Mouse (Mus musculus) monocyte, adult 5-6 weeks (primary cell): ENCODE measurements around the gene Gm1604a. TPM values are rescaled to one million over a fixed set of nuclear protein-coding genes. Genes with fewer than 3 reads are reported as not detected.
"Not testable (repeated sequence)": the region's sequence is repeated elsewhere in the genome, so short reads cannot be mapped to it uniquely, and the experiment has no call there.

ENCODE experiments used
- ATAC-seq: fragments of 153-309, 156-312 bp; replicated peaks from 2 replicates; pipeline ENCODE4 v1.8.0; 2017; ENCODE audit warnings: mild to moderate bottlenecking; ENCODE audit not compliant: low TSS enrichment, insufficient number of reproducible peaks, severe bottlenecking, poor library complexity, low FRiP score
- total RNA-seq: library from RNA; stranded (forward); fragments of 200-1000, 200-491, 200-594 nt; gene quantifications from 3 replicates; pipeline ENCODE4 v1.2.3, GENCODE M21; 2017

The Gm1604a gene
- total RNA-seq, 1 experiment from 2014 or later = not detected

DNA sequence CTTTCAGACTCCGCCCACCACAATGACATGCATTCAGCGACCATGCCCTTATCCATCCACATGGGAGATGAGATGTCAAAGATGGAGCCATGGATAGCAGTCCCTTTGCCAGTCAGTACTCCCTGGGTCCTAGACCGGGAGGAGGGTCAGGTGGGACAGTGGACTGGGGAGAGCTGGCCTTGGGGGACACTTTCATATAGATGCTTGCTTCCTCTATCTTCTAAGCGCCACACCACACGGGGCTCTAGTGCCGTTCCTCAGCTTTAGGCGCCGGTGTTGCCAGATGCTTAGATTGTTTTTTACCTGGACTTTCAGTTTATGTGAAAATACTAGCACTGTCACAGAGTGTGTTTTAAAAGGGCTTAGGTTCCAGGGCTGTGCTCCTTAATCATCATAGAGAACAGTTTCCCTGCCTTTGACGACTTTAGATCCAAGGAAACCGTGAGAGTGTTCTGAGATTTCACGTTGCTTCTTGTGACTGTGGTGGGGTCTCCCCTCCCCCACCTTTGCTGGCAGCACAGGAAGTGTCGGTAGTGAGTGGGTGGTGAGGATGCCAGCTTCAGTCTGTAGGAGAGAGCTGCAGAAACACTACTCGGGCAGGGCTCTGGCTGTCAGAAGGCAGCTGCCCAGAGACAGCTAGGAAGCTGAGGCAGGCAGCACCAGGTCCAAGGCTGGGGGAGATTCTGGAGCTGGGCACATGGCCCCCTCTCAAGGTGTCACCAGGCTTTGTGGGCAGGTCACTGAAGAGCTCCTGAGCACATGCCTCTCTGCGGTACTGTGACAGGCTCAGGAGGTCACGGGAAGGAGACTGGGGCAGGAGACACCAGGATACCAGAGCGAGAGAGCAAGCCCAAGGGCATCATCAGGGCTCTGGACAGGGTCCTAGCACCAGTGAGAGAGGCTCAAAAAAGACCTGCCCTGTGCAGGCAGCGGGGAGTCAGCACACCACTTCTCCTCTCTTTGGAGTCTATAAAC lies 8.1 kb downstream of the Gm1604a start:
- not testable (repeated sequence) for ATAC-seq

DNA sequence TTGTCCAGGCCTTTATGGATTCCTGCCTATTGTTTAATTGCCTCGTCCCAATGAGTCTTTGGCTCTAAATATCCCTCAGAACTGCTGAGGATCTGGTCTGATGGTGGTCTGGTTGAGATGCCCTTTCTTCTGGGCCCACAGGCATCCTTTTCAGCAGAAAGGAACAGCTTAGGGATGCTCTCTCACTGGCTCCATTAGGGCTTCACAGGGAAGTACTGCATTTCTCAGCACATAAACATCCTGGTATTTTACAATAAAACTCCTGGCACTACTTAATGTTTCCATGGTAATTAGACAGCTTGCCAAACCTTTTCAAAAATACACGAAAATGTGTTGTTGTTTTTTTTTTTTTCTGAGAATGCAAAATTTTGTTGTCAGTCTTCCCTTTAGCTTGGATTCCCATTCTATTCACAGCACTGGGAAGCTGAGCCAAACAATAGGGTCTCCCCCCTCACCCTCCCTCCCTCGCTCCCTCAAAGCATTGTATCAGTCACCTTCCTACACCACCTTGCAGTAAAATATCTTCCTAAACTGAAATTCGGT lies 43.7 kb downstream of the Gm1604a start:
- ATAC-seq = not testable (repeated sequence)

DNA sequence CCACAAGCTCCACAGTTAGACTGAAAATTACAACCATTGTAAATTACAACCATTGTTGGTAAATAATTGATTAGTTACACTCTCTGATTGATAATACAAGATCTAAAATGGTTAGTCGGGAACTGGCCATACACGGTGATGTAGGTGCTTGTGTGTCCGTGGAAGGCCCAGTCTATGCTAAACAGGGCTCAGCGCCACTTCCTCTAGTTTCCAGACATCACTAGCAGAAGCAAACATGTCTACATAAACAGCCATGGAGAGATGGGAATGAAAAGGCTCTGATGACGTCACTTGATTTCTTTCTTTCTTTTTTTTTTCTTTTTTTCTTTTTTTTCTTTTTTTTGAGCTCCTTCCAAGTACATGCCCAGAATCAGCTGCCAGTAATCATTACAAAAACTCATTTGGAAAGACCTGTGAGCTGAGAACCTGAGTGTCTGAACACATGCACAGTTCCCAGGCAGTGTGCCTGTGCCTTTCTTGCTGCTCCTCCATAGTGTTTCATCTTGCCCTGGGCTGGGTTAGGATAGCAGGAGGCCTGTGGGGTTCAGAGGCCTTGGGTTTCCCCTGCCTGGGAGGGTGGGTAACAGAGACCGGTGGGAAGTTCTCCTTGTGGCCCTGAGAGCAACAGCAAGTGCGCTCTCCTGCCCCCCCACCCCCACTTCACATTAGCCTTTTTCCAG lies 44.3 kb downstream of the Gm1604a start:
- not testable (repeated sequence) for ATAC-seq

DNA sequence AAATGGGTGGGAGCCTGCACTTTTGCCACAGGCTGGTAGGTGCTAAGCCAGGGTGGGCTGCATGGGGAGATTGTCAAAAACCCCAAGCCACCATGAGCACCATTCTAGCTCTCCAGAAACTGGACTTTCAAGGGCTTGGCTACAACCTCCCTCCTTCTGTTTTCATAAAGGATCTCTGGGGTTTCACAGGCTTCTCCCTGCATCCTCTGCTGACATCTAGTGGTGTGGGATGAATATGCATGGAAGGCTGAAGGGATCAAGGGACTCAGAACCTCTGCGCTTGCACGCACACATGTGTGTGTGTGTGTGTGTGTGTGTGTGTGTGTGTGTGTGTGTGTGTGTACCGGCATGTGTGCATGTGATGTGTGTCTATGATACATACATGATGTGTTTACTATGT lies 49.1 kb downstream of the Gm1604a start:
- ATAC-seq = peak; percentile 57

DNA sequence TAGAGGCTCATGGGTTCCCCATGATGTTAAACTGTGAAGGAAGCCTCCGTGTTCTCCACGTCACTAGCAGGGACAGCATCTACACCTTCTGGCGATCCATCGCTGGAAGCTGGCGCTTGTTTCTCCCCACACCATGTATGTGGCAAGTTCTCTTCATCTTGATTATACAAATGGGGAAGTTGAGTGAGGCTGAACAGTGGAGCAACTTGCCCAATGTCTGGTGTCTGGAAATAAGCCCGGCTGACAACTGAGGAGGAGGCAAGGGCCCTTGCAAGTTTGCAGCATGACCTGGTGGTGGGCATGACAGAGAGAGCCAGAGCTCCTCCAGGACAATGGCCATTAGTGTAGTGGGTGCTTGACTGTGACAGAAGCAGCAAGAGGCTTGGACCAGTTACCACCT lies 50.2 kb downstream of the Gm1604a start:
- peak; percentile 64 for ATAC-seq

DNA sequence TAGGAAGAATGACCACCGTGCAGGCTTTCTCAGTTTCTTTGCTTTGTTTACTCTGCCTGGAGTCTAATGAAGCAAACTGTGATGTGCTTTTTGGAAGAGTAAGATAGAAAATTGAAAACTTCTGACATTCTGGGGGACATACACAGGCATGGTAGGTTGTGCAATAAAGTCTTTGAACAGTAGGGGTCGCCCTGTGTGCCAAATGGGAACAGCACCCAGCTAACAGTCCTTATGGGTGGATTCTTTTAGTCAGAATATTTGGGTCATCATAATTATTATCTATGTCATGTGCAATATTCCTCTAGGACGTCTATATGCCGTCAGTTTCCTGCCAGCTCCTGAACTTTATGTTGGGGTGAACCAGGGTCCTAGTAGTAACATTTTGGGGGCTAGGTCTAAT lies 54.2 kb downstream of the Gm1604a start:
- ATAC-seq = 0 out of 2 replicates have a peak, but pooled peaks have one; percentile 27

DNA sequence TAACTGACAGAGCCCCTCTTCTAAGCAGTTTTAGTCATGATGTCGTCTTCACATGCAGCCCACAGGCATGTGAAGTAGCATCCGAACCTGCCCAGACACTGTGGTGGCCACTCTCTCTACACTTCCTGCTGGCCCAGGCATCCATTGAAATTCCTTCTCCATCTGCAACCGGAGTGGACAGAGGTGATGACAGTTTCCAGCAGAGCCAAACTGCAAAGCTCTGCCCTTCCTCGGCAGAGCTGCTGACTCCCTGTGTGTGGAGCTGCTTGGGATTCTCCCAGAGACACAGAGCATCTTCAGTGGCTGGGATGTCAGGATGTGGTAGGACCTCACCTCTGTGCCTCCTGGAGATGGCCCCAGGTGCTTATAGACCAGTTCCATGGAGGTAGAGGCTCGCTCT lies 59.2 kb downstream of the Gm1604a start:
- not testable (repeated sequence) for ATAC-seq

DNA sequence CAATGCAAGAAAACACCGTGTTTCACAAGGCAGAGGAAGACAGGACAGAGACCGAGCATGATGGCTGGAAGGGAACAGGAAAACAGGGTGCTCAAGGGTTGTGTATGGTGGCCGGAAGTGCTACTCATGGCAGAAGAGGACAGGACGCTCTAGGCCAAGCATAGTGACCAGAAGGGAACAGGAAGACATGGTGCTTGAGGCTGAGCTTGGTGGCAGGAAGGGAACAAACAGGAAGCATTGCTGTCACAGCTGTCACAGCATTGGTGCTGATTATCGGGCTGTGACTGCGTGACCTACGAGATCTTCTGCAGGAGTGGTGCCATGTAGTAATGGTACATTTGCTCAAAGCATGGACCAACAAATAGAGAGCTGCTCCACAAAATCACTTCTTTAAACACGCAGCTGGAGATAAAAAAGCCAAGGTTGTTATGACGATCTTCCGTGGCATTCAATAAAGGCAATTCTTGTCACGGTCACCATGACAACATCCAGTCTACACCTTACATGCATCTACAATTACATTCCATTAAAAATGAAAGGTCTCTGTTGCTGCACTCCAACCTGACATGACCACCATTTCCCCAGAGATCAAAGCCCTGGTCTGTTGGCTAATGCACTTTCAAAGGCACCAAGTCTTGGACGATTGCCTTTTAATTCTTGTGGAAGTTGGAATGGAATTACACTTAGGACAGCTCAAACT lies 60.3 kb downstream of the Gm1604a start:
- peak; percentile 36 for ATAC-seq

DNA sequence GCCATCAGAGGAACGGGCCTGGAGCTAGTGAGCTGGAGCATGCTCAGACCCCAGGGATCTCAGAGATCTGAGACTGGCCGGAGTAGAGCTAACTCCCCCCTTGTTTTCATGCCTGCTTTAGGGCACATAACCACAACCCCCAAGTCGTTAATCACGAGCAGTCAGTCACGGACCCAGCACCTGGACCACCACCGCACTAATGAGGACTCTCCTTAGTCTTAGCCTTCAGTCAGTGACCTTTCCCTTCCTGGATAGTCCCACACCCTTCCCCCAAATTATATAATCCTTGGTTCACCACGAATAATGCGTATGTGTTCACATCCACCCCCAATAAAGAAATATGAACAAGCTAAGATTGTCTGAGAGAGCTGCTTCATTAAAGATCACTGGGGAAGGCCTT lies 61.5 kb downstream of the Gm1604a start:
- not testable (repeated sequence) for ATAC-seq

DNA sequence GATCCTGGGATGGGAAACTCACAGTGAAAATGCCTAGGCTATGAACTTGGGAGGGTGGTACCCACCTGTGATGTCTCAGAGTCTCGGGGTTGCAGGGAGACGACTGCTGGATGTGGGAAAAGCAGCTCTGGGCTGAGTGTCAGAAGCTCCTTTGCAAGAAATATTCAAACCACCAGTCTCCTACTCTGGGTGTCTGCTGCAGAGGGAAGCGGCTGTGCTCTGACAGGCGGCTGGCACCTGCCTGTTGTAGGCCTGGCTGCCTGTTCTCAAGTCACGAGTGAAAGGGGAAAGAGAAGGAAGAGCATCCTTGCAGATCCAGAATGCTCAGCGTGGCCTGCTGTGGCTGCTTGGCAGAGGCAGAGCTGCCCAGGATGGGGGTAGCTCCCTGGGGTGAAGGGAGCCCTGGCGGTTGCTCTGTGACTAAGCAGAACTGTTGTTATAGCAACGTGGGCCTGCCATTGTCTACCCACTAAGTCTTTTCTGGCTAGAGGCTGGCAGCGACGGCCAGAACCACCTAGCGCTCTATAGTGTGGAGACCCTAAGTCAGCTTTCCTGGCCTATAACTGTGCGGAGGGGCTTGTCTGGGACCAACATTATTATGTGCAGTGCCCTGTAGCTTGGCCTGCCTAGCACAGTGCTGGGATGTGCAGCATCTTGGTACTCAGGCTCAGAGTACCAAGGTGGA lies 72.6 kb downstream of the Gm1604a start:
- ATAC-seq = 0 out of 2 replicates have a peak, but pooled peaks have one; percentile 14

DNA sequence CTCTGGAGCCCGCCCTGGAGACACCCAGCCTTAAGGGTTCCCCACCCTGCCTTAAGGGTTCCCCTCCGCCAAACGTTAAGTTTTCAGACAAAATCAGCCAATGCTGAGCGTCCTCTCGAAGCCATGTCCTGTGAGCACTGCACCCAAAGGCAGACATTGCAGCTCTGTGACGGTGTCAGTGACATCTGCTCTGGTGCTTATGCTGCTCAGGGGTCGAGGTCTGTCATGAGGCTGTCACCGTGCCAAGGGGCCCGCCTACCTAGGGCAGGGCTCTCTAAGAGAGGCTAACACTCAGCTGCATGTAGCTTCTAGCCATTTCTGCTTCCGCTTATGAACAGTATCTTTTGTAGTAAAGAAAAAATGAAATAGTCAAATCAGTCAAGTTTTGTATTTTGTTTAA lies 73.7 kb downstream of the Gm1604a start:
- ATAC-seq = not testable (repeated sequence)

DNA sequence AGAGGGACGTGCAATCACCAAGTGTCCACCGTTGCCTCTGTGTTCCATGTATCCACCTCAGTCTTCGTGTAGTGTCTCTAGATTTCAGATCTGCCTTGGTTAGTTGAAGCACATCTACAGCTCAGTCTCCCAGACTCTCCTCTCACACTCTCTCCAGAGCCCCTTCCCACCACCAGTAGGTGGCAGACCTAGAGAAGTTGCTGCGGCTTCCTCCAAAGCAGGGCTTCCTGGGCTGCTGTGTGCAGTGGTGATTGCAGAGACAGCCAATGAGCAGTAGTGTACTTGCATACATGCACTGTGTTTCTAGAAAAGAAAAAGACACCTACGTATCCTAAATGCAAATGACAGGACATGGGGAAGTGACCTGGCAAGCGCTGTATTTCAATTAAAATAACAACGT lies 77.6 kb downstream of the Gm1604a start:
- not testable (repeated sequence) for ATAC-seq

DNA sequence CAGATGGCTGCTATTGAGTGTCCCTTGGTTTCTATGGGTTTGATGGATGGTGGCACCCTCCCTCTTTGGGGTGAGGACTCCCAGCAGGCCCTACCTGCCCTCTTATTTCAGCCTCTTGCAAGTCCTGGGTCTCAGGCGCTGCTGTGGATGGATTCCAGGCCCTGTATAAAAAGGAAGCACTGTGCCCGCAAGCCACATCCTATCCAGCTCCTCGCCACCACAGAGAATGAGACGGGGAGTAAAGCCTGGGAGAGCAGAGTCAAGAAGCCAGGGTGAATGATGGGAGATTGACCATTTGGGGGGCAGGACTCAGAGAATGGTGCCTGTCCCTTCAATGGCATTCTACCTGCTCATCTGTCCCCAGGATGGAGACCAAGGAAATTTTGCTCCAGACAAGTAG lies 86.3 kb downstream of the Gm1604a start:
- not testable (repeated sequence) for ATAC-seq

DNA sequence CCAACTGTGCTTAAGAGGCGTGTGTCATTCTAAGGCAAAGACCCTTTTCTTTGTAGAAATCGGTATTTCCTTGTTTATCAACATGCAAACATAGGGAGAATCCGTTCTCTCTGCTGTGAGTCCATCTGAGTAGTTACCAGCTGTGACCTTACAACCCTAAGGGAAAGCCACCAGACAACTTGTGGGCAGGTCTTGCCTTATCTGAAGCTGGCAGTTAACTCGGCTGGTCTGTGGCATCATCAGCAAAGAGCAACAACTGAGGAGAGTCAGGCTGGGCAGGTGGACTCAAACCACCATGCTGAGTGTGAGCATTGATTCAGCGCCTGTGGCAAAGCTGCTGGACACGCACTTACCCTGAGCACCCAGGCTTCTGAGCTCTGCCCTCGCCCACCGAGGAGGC lies 90.9 kb downstream of the Gm1604a start:
- not testable (repeated sequence) for ATAC-seq

DNA sequence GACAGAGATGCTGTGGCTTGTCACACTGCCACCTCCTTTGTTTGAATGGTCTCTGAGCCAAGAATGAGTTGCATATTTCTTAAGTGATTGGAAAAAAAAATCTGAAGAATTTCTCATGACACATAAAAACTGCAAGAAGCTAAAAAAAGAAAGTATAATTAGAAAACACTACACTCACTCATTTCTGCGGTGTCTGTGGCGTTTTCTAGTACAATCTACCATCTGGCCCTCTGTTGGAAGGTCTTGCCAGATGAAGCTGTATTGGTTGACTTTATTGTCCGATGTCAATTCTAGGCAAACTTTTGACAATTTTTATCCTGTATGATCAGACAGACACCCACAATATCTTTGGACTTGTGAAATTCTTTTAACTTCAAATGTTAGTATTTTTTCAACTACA lies 95.5 kb downstream of the Gm1604a start:
- not testable (repeated sequence) for ATAC-seq

DNA sequence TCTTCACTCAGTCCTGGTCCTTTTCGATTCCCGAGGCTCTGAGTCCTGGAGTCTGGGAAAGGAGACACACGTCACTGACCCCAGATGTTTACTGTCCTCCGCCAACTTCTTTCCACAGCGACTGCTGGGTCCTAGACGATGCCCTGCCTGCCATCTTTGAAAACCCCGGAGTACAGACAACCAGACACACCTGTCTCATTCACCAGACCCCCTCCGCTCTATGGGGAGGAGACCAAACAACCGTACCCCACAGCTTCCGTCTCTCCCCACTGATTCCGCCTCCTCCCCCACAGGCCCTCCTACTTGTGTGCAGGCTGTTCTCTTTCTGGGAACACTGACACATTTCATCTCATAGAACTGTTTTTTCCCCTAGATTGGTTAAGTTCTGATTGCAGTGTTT lies 97.2 kb downstream of the Gm1604a start:
- ATAC-seq = not testable (repeated sequence)

DNA sequence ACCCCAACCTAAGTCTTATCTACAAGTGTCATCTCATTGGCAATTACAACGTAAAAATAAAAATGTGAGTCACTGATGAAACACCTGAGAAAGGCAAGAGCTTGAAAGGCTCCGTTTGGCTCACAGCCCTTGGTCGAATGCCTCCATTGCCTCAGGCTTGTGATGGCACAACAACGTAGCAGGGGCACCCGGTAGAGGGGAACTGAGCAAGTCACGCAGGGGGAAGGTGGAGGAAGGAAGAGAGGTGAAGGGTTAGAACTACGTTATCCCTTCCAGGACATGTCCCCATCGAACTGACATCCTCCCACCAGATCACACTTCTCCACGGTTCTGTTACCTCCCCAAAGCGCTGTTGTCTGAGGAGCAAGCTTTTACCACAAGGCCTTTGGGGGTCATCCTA lies 101.1 kb downstream of the Gm1604a start:
- not testable (repeated sequence) for ATAC-seq

DNA sequence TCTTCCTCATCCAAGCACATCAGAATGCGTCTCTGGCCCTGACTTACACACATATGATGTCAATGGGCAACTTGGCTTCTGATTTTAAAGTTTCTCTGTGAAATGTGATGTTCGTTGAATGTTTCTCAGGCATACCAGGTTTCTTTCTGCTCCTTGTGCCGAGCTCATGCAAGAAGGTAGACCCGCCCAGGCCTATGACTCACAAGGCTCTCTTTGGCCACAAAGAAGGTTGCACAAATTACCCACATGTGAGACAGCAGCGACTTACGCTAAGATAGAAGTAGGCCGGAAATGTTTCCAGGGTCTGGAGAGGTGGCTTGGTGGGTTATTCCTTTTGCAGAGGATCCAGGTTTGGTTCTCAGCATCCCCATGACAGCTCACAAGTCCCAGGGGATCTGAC lies 108.6 kb downstream of the Gm1604a start:
- not testable (repeated sequence) for ATAC-seq
